Mouse (Mus musculus): ENCODE data around the gene Gm45711.
"Not testable (repeated sequence)": the region's sequence is repeated elsewhere in the genome, so short reads cannot be mapped to it uniquely, and the experiment has no call there.

Gm45711 gene

DNA sequence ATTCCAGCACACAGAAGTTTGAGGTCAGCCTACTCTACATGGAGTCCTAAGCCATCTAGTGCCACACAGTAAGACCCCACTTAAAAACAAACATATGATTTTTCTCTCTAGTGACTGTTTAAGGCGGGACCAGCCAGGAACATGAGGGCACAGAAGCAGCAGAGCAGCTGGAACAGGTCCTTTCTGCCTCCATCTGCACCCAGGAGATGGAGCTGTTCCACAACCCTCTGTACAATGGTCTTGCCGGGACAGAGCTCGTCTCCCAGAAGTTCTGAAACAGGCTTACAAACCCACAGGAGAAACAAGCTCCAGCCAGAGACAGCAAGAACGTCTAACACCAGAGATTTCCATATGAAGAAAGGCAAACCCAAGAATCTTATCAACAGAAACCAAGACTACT is 3.4 kb upstream of the Gm45711 start:
- DNase-seq, result no peak

DNA sequence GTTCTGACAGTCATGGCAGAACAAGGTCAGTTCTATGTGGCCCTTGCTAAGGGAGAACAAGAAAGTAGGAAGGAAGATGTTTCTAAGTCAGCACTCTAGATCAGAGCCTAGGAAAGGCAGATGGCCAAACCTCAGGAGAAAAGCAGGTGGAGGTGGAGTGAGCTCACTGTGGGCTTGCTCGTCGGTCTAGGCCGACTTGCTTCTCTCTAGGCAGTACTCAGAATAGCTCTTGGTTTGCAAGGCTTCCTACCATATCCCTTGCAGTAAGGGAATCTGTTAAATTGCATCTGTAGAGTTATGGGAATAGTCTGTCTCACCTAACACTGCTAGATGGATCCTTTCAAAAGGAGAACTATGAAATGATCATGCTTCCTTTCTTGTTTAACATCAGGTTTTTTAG is 2.1 kb upstream of the Gm45711 start:
- DNase-seq, result not testable (repeated sequence)

DNA sequence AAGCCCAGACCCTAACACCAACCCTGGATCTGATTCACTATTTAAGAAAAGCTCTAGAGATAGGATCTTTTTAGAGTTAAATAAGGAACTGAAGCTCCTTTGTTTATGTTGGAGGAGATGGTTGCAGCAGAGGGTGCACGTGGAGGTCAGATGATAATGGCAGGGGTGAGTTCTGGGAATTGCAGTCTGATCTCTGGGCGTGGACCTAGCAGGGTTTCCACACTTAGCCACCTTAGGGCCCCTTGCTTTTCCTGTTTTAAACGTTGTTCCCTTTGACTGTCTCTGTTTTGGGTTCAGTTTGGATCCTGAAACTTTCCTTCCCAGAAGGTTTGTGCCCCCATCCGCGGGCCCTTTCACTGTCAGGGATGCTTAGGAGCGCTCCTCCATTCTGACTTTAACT is 1.5 kb downstream of the Gm45711 start:
- not testable (repeated sequence) for DNase-seq

DNA sequence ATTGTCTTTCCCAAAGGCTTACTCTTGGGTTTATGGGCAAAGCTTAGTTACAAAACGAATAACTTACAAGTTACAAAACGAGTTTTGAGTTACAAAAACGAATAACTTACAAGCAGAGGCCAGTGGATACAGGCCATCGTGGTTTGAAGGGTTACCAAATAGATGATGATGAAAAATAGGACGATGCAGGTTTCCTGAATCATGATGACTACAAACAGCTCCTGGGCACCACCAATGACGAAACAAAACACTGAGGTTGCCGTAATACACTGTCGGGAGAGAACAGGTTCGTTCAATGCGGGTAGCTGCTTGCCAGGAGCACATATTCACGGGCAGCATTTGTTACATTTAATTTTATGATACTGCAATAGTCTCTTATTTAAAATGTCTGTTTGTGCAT is 4.9 kb downstream of the Gm45711 start:
- no peak for DNase-seq

DNA sequence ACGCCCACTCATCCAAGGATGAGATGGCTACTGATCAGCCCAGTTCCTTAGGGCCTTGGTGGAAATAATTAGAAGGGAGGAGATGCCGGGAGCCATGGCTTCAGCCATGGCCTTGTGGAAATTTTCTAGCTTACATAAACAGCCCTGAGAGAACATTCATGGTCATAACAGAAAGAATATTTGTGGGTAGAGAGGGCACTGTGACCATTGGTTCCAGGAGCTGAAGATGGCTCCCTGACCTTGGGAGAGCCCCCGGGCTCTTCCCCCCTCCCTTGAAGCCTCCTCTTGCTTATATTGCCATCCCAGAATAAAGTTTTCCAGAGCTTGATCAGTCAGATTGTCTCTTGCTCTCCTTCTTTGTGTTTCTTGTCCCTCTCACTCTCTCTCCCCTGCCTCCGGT is 7.3 kb downstream of the Gm45711 start:
- DNase-seq, result not testable (repeated sequence)

DNA sequence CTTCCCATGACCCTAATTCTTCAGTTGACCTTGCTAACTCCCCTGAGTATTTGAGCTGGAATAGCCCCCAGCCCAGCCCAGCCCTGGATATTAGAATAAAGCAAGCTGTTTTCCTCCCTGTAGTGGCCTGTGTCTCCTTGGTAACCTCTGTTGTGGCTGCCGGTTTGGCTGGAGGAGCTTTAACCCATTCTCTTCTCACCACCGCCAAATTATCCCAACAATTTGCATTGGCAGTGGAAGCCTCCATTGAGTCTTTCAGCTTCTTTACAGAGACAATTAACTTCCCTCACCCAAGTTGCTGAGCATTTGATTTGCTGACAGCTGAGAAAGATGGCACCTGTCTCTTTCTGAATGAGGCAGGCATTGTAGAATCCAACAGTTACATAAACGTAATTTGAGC is 8.3 kb downstream of the Gm45711 start:
- DNase-seq, result not testable (repeated sequence)

DNA sequence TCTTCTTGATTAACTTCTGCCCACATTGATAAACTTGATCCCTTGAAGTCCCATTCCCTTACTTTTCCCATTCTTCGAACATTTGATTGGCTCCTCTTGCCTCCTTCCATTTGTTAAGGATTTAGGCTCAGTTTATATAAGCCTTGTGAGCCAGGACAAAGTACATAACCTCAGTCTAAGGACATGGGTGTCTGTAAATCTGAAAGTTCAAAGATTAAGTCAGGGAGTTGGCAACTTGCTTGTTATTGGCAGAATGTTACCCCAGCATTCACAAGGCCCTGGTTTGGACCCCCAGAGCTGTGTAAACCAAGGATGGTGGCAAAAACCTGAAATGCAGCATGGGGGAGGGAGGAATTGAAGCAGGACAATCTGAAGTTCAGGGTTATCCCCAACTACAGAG is 15.5 kb downstream of the Gm45711 start:
- DNase-seq, result no peak

DNA sequence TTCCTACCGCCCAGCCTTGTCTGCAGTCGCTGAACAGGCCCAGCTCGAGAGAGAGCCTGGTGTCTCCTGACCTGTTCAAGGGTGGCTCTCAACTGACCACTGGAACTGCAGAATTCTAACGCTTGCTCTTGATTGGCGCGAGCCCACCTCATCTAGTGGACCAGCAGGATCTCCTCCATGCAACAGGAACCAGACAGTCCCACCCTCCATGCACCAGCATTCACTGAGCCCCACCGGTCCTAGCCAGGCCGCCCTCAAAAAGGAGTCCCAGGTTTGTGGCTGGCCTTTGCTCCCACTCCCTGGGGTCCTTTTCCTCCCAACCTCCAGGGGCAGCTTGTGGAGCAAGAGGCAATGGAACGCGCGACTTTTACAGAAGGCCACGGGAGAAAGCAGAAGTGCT is 16.8 kb downstream of the Gm45711 start, which contains the start of gene Cmtm2a:
Cmtm2a (minus strand) TSS at position 101 of the 400 bp plus-strand sequence.
- not testable (repeated sequence) for DNase-seq

DNA sequence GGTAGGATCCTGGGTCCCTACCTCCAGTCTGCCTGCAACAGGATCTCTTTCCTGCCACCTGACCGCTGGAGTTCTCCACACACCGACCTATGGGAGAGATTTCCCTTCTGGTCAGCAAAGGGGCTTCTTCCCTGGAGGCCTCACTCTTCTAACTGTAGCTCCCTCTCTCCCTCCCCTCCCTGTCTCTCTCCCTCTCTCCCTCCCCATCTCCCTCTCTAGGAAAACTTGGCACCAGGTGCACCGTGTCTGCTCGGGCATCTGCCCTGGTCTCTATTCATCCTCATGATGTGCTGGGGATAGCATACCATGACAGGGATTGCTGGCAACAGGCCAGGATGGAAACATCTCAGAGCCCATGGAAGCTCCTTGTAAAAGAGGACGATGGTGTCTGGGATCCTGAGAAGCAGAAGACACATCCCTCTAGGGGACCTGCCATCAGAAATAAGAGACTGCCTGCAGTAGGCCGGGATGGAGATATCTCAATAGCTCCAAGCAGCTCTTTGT is 40.9 kb downstream of the Gm45711 start:
- DNase-seq, result no peak

DNA sequence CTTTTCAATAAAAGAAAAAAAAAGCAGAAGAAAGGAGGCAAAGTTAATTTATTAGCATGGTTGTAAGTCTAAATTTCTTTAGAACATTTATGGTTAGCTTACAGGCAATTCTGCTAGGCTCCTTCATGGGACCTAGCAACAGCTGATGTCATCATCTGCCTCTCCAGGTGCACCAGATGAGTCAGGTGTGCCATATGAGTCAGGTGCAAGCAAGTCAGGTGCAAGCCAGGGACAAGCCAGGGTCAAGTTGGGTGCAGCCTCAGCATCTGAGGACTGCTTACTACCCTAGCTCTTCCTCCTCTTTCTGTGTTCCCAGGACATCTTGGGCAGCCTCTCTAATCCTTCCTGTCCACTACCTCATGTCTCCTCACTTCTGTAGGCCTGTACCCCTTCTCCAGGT is 41.5 kb downstream of the Gm45711 start:
- no peak for DNase-seq

DNA sequence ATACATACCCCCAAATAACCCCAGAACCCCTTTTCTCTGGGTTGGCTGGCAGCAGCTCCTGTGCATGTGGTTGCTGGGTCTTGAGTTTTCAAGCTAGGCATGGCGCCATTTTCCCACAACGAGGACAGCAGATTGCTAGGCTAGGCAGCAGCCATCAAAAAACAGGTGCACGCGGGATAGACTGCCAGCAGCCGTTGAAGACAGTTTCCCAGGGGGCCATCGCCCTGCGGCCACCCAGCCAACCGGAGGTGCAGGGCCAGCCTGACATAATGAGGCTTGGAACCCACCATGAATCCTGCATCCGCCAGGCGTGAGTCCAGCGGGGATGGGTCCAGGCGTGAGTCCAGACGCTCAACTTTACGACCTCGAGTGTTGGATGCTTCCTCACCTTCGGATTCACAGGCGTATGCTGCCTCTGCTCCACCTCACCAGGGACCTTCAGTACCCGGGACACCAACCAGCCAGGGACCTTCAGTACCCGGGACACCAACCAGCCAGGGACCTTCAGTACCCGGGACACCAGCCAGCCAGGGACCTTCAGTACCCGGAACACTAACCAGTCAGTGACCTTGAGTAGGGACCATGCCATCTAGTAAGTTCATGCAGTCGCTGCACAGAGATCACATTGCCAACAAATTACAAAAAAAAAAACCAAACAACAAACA is 45.5 kb downstream of the Gm45711 start:
- not testable (repeated sequence) for DNase-seq

DNA sequence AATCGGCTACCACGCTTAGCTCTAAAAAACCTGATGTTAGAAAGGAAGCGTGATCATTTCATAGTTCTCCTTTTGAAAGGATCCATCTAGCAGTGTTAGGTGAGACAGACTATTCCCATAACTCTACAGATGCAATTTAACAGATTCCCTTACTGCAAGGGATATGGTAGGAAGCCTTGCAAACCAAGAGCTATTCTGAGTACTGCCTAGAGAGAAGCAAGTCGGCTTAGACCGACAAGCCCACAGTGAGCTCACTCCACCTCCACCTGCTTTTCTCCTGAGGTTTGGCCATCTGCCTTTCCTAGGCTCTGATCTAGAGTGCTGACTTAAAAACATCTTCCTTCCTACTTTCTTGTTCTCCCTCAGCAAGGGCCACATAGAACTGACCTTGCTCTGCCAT is 48.1 kb downstream of the Gm45711 start:
- not testable (repeated sequence) for DNase-seq

DNA sequence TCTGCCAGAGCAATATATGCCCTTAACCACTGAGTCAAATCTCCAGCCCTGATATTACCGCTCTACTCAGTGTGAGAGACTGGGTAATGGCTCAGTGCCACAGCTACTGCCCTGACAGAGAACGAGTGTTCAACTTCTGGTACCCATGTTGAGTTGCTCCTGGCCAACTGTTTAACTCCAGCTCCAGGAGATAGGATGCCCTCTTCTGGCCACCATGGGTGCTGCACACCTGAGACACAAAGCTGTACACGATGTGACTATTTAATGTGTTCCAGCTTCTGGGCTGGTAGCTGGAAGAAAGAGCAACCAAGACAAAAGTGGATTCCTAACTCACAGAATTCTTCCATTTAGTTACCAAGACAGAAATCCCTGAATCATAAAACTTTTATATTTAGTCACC is 56.9 kb downstream of the Gm45711 start:
- DNase-seq, result no peak

DNA sequence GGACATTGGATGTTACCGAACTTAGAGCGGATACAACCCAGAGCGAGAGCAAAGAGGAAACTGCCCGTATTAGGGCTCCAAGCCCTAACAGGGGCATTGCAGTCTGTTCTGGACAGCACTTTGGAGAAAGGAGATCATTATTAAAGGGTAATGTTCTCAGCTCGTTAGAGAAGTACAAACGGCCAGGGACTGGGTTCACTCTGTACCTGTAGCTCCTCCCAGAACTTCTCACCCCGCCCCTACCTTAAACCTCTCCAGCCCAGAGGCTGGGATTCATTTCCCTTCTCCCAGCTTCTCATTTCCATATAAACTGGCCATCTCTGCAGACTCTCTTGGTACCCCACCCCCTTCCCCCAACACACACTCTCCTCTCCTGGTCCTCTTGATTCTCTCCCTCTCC is 58.4 kb downstream of the Gm45711 start:
- peak; percentile 20 for DNase-seq

DNA sequence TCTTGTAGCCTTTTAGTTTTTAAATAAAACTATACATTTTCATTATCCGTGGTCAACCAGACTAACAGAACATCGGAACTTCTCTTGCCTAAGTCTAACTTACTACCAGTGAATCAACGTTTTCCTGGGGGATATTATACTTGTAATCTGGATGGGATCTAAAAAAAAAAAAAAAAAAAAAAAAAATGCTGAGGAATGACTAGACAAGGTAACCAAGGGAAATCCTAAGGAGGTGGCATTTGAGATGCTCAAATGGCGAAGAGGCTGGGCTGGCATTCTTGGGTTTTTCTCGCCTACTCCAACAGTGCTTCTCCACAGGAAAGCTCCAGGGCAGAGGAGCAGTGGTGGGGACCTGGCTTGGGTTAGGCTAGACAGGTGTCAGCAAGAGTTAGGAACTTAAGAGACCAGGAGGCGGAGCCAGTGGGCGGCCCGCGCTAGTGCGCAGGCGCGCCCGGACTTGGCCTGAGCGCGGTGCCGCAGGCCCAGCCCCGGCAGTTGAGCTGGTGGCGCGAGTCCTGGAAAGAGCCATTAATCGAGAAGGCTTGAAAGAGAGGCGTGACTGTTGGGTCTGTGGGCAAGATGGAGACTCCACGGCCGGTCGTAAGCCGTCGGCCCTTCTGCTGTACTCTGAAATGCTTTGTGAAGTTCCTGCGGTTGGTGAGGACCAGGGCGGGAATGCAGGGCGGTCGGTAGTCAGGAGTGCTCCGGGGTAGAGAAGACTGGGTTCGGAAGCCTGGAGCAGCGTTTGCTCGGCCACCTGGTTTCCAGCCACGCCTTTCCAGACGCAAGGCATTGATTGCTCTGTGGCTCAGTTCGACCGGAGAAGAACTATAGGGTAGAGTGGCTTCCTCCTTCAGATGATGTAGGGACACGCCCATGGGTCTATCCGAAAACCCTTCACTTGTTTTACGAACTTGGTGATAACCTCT is 59.2 kb downstream of the Gm45711 start, which contains the start of gene Cklf:
Cklf (plus strand) TSS at position 423 of the 929 bp plus-strand sequence.
- peak; percentile 92 for DNase-seq

DNA sequence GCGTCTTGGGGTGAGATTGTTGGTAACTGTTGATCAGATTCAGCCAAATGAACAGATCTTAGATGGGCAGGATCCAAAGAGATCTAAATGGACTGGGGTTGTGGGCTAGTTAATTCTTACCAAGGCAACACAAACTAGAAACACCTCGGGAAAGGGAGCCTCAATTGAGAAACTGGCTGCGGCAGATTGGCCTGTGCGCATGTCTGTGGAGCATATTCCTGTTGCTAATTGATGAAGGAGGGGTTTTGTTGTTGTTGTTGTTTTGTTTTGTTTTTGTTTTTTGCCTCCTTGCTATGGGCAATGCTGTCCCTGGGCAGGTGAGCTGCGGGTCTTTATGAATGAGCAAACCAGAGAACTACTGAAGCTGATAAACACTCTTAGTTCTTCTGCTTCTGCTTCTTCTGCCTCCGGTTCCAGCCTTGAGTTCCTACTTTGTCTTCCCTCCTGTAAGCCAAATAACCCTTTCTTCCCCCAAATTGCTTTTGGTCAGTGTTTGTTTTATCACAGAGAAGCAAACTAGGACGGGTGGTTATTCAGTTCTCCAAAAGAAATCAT is 60.4 kb downstream of the Gm45711 start:
- no peak for DNase-seq

DNA sequence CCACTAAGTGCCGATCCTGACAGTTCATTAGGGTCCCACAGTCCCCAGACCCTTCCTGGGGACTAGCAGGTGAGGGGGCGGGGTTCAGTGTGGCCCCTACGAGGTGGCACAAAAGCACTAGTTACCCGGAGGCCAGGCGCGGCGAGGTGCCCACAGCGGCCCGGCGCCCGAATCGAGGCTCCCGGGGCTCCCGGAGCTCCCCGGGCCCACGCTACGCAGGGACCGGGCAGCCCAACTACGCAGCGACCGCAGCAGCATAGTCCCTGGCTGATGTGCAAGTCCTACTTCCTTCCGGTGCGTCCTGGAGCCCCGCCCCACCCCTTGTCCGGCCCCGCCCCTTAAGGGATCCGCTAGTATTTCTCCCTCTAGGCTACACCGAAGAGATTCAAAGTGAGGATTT is 61.6 kb downstream of the Gm45711 start, which contains the start of gene Tk2:
Tk2 (minus strand) TSS at position 283 of the 400 bp plus-strand sequence.
- peak; percentile 82 for DNase-seq

DNA sequence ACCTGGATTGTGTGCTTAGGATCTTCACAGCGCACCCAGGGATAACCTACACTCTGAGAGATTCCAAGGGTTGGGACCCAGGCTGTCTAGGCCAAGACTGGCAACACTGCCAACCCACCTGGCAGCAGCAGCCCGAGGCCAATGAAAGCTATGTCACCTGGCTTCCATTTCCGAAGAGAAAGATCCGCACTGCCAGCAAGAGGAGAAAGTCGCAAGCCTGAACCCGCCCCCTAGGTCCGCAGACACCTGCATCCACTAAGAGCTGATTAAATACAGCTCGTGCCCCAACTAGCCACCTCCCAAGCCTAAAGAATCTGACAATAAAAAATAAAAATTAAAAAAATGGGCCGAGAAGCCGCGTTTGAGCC is 62.0 kb downstream of the Gm45711 start:
- no peak for DNase-seq

DNA sequence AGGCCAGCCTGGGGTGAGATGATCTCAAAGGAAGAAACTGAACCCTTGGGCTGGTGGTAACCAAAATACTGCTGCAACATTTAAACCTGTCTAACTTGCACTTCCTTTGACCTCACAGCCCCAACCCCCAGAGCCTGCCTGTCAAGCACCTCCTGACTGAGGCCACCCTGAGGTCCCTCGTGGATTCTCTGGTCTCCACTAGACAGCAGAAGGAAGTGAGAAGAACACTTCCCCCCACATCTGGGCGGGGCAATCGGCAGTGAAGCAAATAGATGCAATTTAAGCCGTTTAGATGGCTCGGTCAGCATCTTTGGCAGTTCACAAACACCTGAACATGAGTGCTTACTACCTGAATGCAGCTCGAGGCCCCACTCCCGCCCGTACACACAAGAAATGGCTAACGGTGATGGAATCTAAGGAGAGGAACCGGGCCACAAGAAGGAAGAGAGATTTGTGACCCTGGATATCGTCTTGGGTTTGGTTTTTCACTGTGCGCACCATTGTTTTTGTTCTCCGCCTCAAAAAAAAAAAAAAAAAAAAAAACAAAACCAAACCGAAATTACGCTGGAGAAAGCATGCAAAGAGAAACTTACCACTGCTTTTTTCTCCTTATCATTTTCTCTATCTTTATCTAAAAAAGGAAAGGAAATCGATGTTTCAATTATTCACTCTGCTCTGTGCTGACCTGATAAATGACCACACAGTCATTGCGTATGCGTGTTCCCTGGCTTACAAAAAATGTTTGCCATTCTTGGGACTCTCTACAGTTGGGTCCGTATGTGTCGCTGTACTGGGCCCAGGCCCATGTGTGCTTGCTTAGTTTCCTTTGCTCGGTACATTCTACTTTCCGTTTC is 62.6 kb downstream of the Gm45711 start:
- DNase-seq, result peak; percentile 21

DNA sequence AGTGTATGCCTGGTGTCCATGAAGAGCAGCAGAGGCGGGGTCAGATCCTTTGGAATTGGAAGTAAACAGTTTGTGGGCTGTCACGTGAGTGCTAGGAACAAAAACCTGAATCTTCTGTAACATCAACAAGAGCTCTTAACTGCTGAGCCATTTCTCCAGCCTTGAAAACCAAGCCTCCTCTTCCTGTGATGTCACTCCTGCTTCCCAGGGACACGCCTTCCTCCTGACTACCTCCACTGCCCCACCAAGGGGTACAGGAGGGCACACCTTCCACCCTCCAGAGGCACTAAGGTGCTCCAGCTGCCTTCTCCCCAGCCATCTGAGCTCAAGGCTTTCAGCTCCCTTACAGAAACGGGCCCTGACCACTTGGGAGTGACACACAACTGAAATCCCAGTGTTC is 63.3 kb downstream of the Gm45711 start:
- no peak for DNase-seq

DNA sequence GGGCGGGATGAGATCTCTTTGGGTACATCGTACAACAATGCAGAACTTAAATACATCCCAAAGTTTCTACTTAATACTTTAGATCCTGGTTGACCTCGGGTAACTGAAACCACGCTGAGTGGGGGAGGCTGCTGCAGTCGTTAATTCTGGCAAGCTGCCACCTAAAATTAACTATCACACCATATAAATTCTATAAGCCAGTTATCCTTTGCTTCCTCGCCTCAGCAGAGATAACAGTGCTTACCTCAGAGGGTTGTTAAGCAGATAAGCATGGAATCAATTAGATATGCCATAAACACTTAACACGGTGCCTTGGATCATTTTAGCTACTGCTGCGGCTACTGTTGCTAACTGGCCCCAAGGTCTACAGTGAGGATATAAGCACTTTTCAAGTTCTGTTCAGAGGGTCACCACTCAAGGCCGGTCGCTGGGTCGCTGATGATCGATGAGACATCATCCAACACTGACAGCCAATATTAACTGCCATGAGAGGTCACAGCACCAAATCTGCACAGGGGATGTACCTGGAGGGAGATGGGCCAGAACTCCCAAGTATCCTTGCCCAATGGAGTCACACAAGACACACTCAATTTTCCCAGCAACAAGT is 67.7 kb downstream of the Gm45711 start:
- DNase-seq, result no peak

DNA sequence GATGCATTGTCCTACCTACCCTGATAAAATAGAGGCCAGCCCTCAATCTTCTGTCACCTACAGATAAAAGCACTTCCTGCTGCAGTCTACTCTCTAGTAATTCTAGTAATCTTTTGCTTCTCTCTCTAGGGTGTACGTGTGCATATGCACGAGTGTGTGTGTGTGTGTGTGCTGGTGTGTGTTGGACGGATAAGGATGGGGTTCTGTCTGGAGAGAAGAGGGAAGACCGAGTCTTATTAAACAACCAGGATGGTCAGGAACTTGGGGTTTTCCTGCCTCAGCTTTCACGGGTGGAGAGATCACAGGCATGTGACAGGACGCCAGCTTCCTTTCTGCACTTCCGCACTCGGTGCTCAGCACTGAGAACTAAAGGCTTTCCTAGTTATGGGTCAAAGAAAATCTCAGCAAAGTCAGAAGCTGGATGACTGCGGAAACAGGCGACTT is 70.4 kb downstream of the Gm45711 start:
- no peak for DNase-seq
